Mouse (Mus musculus): ENCODE data around the gene Gm9837. TPM values are rescaled to one million over a fixed set of nuclear protein-coding genes. Genes with fewer than 3 reads are reported as not detected.

The Gm9837 gene
- polyA plus RNA-seq, 1 experiment = not detected

- TF ChIP-seq CTCF (IDR thresholded peaks at IDR 0.05; ENCODE audit: insufficient read depth, low read length) = no peak
- no peak for TF ChIP-seq POLR2A (IDR thresholded peaks at IDR 0.05; ENCODE audit: borderline replicate concordance, extremely low read depth, low read depth, low read length)
- WGBS = 87% methylated on average over 9 of the region's 9 CpGs
- Histone ChIP-seq H3K4me1 (ENCODE audit: control insufficient read depth, insufficient read depth, low read length) (no peaks in the 10 kb centered on the region), H3K4me3 (replicated peaks; ENCODE audit: extremely low read depth, low read depth, low read length) (no peak overlapping the region)
- no peak for DNase-seq
These were observed 19.1 kb upstream of the Gm9837 start for GRCm38 (mm10) chr11:53489421-53489820.

- Histone ChIP-seq H3K4me1 (ENCODE audit: control insufficient read depth, insufficient read depth, low read length) (no peaks in the 10 kb centered on the region), H3K4me3 (replicated peaks; ENCODE audit: extremely low read depth, low read depth, low read length) (no peak overlapping the region)
- no peak for TF ChIP-seq CTCF (IDR thresholded peaks at IDR 0.05; ENCODE audit: insufficient read depth, low read length)
- TF ChIP-seq POLR2A (IDR thresholded peaks at IDR 0.05; ENCODE audit: borderline replicate concordance, extremely low read depth, low read depth, low read length) = no peak
- DNase-seq = no peak
- 99% methylated on average over 5 of the region's 5 CpGs for WGBS
These were observed 18.7 kb upstream of the Gm9837 start for GRCm38 (mm10) chr11:53489007-53489406.

- DNase-seq = peak; percentile 36
- TF ChIP-seq CTCF (IDR thresholded peaks at IDR 0.05; ENCODE audit: insufficient read depth, low read length) (no peak), POLR2A (IDR thresholded peaks at IDR 0.05; ENCODE audit: borderline replicate concordance, extremely low read depth, low read depth, low read length) (no peak)
- no peaks in the 10 kb centered on the region for H3K4me1 ChIP-seq (ENCODE audit: control insufficient read depth, insufficient read depth, low read length)
- 18% methylated on average over 27 of the region's 27 CpGs for WGBS
- no peak overlapping the region for H3K4me3 ChIP-seq (replicated peaks; ENCODE audit: extremely low read depth, low read depth, low read length)
These were observed 16.7 kb upstream of the Gm9837 start for GRCm38 (mm10) chr11:53486822-53487594.

GRCm38 (mm10) chr11:53486351-53486750, 16.1 kb upstream of the Gm9837 start:
- 76% methylated on average over 3 of the region's 3 CpGs for WGBS
- no peak for TF ChIP-seq CTCF (IDR thresholded peaks at IDR 0.05; ENCODE audit: insufficient read depth, low read length)
- TF ChIP-seq POLR2A (IDR thresholded peaks at IDR 0.05; ENCODE audit: borderline replicate concordance, extremely low read depth, low read depth, low read length) = no peak
- no peaks in the 10 kb centered on the region for H3K4me1 ChIP-seq (ENCODE audit: control insufficient read depth, insufficient read depth, low read length)
- DNase-seq = no peak
- H3K4me3 ChIP-seq (replicated peaks; ENCODE audit: extremely low read depth, low read depth, low read length) = no peak overlapping the region

- H3K4me3 ChIP-seq (replicated peaks; ENCODE audit: extremely low read depth, low read depth, low read length) = no peak overlapping the region
- 46% methylated on average over 3 of the region's 3 CpGs for WGBS
- TF ChIP-seq CTCF (IDR thresholded peaks at IDR 0.05; ENCODE audit: insufficient read depth, low read length) = peak; percentile 46; the same call in 1 of the 2 replicates
- TF ChIP-seq POLR2A (IDR thresholded peaks at IDR 0.05; ENCODE audit: borderline replicate concordance, extremely low read depth, low read depth, low read length) = no peak
- no peak for DNase-seq
- no peaks in the 10 kb centered on the region for H3K4me1 ChIP-seq (ENCODE audit: control insufficient read depth, insufficient read depth, low read length)
These were observed 15.4 kb upstream of the Gm9837 start for GRCm38 (mm10) chr11:53485719-53486118.

- H3K4me1 ChIP-seq (ENCODE audit: control insufficient read depth, insufficient read depth, low read length) = no peaks in the 10 kb centered on the region
- no peak for DNase-seq
- H3K4me3 ChIP-seq (replicated peaks; ENCODE audit: extremely low read depth, low read depth, low read length) = no peak overlapping the region
- no peak for TF ChIP-seq CTCF (IDR thresholded peaks at IDR 0.05; ENCODE audit: insufficient read depth, low read length)
- no peak for TF ChIP-seq POLR2A (IDR thresholded peaks at IDR 0.05; ENCODE audit: borderline replicate concordance, extremely low read depth, low read depth, low read length)
- WGBS = 55% methylated on average over 9 of the region's 9 CpGs
These were observed 13.0 kb upstream of the Gm9837 start for GRCm38 (mm10) chr11:53483159-53483891.

GRCm38 (mm10) chr11:53481088-53481730, 10.9 kb upstream of the Gm9837 start:
- Histone ChIP-seq H3K4me3 (replicated peaks; ENCODE audit: extremely low read depth, low read depth, low read length) (no peak overlapping the region), H3K4me1 (ENCODE audit: control insufficient read depth, insufficient read depth, low read length) (no peaks in the 10 kb centered on the region)
- 73% methylated on average over 4 of the region's 4 CpGs for WGBS
- DNase-seq = no peak
- TF ChIP-seq POLR2A (IDR thresholded peaks at IDR 0.05; ENCODE audit: borderline replicate concordance, extremely low read depth, low read depth, low read length) = no peak
- no peak for TF ChIP-seq CTCF (IDR thresholded peaks at IDR 0.05; ENCODE audit: insufficient read depth, low read length)

GRCm38 (mm10) chr11:53479783-53480301, 9.6 kb upstream of the Gm9837 start, which contains the start of the genes Gm9945 and Sowaha:
Gm9945 (plus strand) TSS chr11:53480166.
Sowaha (minus strand) TSS chr11:53480274.
- 4% methylated on average over 40 of the region's 40 CpGs for WGBS
- DNase-seq = peak; percentile 57
- H3K4me3 ChIP-seq (replicated peaks; ENCODE audit: extremely low read depth, low read depth, low read length) = peak within 1 kb of the TSS; percentile 47
- TF ChIP-seq CTCF (IDR thresholded peaks at IDR 0.05; ENCODE audit: insufficient read depth, low read length) = no peak
- TF ChIP-seq POLR2A (IDR thresholded peaks at IDR 0.05; ENCODE audit: borderline replicate concordance, extremely low read depth, low read depth, low read length) = no peak
- H3K4me1 ChIP-seq (ENCODE audit: control insufficient read depth, insufficient read depth, low read length) = no peaks in the 10 kb centered on the region

GRCm38 (mm10) chr11:53479171-53479782, 9.0 kb upstream of the Gm9837 start:
- 2% methylated on average over 62 of the region's 62 CpGs for WGBS
- TF ChIP-seq CTCF (IDR thresholded peaks at IDR 0.05; ENCODE audit: insufficient read depth, low read length) (no peak), POLR2A (IDR thresholded peaks at IDR 0.05; ENCODE audit: borderline replicate concordance, extremely low read depth, low read depth, low read length) (no peak)
- Histone ChIP-seq H3K4me3 (replicated peaks; ENCODE audit: extremely low read depth, low read depth, low read length) (peak overlapping the region; percentile 47), H3K4me1 (ENCODE audit: control insufficient read depth, insufficient read depth, low read length) (no peaks in the 10 kb centered on the region)
- no peak for DNase-seq
